Mouse (Mus musculus): ENCODE measurements around the gene Gna15. TPM values are rescaled to one million over a fixed set of nuclear protein-coding genes. Genes with fewer than 3 reads are reported as not detected.

Gna15 gene
- total and polyA plus RNA-seq, 3 experiments, result 1.1 to 1.5 (median 1.2) TPM

DNA sequence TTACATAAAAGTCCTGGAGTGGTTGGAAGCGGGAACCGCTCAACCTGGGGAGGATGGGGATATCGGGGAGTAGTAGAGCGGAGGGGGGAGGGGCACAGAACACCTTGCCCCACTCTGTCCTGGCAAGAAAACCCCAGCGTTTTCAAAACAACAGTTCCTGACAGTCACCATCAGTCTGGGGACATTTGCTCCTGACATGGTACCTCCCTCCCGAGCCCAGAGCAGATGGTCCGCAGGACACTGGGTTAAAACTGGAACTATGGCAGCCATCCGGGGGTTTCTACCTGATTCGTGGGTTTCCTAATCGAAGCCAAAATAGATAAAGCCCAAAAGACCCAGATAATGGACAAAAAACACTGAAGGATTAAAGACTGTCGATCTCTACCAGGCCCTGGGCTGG lies 63.1 kb downstream of the Gna15 start:
- TF ChIP-seq CTCF (IDR thresholded peaks at IDR 0.05), result no peak
- no peak for TF ChIP-seq POLR2A (IDR thresholded peaks at IDR 0.05; ENCODE audit: insufficient read depth, low read depth, low read length)
- no peak for DNase-seq
- no peaks in the 10 kb centered on the region for H3K4me1 ChIP-seq (ENCODE audit: control insufficient read depth, insufficient read depth, low read length)
- 39% methylated on average over 11 of the region's 11 CpGs for WGBS
- no peaks in the 10 kb centered on the region for H3K79me2 ChIP-seq (replicated peaks; ENCODE audit: control insufficient read depth, insufficient read depth, low read length)
- H3K27ac ChIP-seq, result no peak overlapping the region
- H3K36me3 ChIP-seq (ENCODE audit: control insufficient read depth, insufficient read depth, low read length), result no peaks in the 10 kb centered on the region
- no peak overlapping the region for H3K4me3 ChIP-seq
- intact Hi-C loops (cut with DNase I), result no loop called here
- H3K9ac ChIP-seq (ENCODE audit: low read depth, low read length), result no peak overlapping the region
- H3K27me3 ChIP-seq (ENCODE audit: control insufficient read depth, insufficient read depth, low read length), result peaks cover 15% of the 10 kb centered on the region

DNA sequence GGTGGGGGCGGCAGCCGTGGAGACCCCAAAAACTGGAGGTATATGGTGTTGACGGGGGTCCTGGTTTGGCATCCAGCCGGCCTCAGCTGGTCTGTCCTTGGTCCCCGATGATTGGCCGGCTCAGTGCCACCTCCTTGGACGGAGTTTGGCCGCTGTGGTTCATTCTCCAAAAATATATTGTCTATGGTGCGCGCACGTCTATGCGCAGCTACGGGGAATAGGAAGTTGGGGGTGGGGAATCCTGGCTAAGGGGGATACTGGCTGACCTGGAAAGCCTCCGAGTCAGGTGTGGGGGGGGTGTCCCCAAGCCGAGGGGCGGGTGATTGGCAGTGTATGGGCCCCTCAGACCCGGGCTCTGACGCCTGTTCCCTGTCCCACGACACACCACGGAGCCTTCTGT lies 63.6 kb downstream of the Gna15 start:
- no peaks in the 10 kb centered on the region for H3K79me2 ChIP-seq (replicated peaks; ENCODE audit: control insufficient read depth, insufficient read depth, low read length)
- TF ChIP-seq POLR2A (IDR thresholded peaks at IDR 0.05; ENCODE audit: insufficient read depth, low read depth, low read length) (no peak), EP300 (IDR thresholded peaks at IDR 0.05; ENCODE audit: insufficient read depth, low read depth, low read length) (no peak), CTCF (IDR thresholded peaks at IDR 0.05) (no peak)
- H3K4me1 ChIP-seq (ENCODE audit: control insufficient read depth, insufficient read depth, low read length), result no peaks in the 10 kb centered on the region
- H3K4me3 ChIP-seq, result no peak overlapping the region
- H3K36me3 ChIP-seq (ENCODE audit: control insufficient read depth, insufficient read depth, low read length), result no peaks in the 10 kb centered on the region
- no peak for DNase-seq
- H3K27ac ChIP-seq, result no peak overlapping the region
- intact Hi-C loops (cut with DNase I), result no loop called here
- WGBS, result 32% methylated on average over 20 of the region's 20 CpGs
- peaks cover 15% of the 10 kb centered on the region for H3K27me3 ChIP-seq (ENCODE audit: control insufficient read depth, insufficient read depth, low read length)
- no peak overlapping the region for H3K9ac ChIP-seq (ENCODE audit: low read depth, low read length)

DNA sequence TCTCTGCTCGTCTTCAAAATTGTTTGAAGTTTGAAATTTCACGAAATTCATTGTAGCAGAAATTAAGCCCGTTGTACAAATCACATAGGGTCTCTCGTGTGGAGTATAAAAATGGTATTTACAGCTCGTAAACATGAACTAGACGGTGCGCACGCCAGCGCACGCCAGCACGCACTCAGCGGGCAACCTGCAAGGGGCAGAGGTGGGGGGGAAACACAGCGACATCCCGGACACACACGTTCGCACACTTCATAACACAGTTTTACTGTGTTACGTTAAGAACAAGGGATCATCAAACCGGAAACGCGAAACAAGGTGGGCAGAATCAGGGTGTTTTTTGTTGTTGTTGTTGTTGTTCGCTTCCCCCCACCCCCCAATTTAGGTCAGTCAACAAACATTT lies 64.6 kb downstream of the Gna15 start:
- Histone ChIP-seq H3K4me3 (no peak overlapping the region), H3K9ac (ENCODE audit: low read depth, low read length) (no peak overlapping the region), H3K27ac (no peak overlapping the region), H3K27me3 (ENCODE audit: control insufficient read depth, insufficient read depth, low read length) (peaks cover 9% of the 10 kb centered on the region), H3K79me2 (replicated peaks; ENCODE audit: control insufficient read depth, insufficient read depth, low read length) (no peaks in the 10 kb centered on the region), H3K36me3 (ENCODE audit: control insufficient read depth, insufficient read depth, low read length) (no peaks in the 10 kb centered on the region), H3K4me1 (ENCODE audit: control insufficient read depth, insufficient read depth, low read length) (no peaks in the 10 kb centered on the region)
- WGBS, result 73% methylated on average over 21 of the region's 21 CpGs
- no peak for TF ChIP-seq POLR2A (IDR thresholded peaks at IDR 0.05; ENCODE audit: insufficient read depth, low read depth, low read length)
- TF ChIP-seq EP300 (IDR thresholded peaks at IDR 0.05; ENCODE audit: insufficient read depth, low read depth, low read length), result no peak
- TF ChIP-seq CTCF (IDR thresholded peaks at IDR 0.05), result no peak
- intact Hi-C loops (cut with DNase I), result no loop called here
- DNase-seq, result no peak

DNA sequence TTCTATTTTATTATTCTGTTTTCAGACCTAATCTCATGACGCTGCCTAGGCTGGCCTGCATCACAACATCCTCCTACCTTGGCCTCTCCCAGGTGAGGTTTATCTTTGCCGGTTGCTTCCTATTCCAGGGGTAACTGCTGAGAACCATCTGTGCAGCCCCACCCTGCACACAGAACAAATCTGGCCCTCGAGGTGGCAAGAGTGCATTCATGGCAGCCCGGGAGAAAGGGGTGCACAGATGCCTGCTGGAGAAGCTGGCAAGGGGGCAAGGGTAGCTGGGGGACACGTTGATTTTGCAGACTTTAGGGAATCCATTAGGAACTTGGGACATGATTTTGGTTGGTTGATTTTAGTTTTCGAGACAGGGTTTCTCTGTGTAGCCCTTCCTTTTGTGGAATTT lies 65.8 kb downstream of the Gna15 start:
- DNase-seq, result no peak
- H3K79me2 ChIP-seq (replicated peaks; ENCODE audit: control insufficient read depth, insufficient read depth, low read length), result no peaks in the 10 kb centered on the region

DNA sequence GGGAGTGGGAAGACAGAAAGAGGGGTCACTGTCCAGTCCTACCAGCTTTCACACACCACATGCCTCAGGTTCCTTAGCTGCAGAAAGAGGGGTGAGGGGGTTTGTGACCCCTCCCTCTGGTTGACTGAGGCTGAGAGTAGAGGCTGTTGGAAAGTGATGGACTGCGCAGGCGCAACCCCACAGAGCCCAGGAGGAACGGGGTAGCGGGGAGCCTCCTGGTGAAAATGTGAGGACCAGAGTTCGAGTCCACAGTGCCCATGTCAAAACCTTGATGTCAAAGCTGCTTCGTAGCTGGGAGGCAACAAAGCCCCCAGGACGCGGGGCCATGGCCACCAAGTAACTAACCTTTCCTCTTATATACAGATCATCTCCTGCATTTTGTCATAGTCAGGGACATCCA lies 66.4 kb downstream of the Gna15 start:
- Histone ChIP-seq H3K79me2 (replicated peaks; ENCODE audit: control insufficient read depth, insufficient read depth, low read length) (no peaks in the 10 kb centered on the region), H3K9ac (ENCODE audit: low read depth, low read length) (no peak overlapping the region), H3K27ac (no peak overlapping the region), H3K36me3 (ENCODE audit: control insufficient read depth, insufficient read depth, low read length) (no peaks in the 10 kb centered on the region), H3K4me1 (ENCODE audit: control insufficient read depth, insufficient read depth, low read length) (no peaks in the 10 kb centered on the region), H3K4me3 (no peak overlapping the region), H3K27me3 (ENCODE audit: control insufficient read depth, insufficient read depth, low read length) (peaks cover 11% of the 10 kb centered on the region; the same call in 1 of the 2 replicates)
- TF ChIP-seq CTCF (IDR thresholded peaks at IDR 0.05) (no peak), EP300 (IDR thresholded peaks at IDR 0.05; ENCODE audit: insufficient read depth, low read depth, low read length) (no peak), POLR2A (IDR thresholded peaks at IDR 0.05; ENCODE audit: insufficient read depth, low read depth, low read length) (no peak)
- intact Hi-C loops (cut with DNase I), result no loop called here
- WGBS, result 85% methylated on average over 8 of the region's 8 CpGs
- DNase-seq, result no peak

More for the DNA sequence above, 65.8 kb downstream of the Gna15 start:
- Histone ChIP-seq H3K4me3 (no peak overlapping the region), H3K4me1 (ENCODE audit: control insufficient read depth, insufficient read depth, low read length) (no peaks in the 10 kb centered on the region), H3K36me3 (ENCODE audit: control insufficient read depth, insufficient read depth, low read length) (no peaks in the 10 kb centered on the region), H3K27me3 (ENCODE audit: control insufficient read depth, insufficient read depth, low read length) (peaks cover 6% of the 10 kb centered on the region; the same call in 1 of the 2 replicates), H3K27ac (no peak overlapping the region), H3K9ac (ENCODE audit: low read depth, low read length) (no peak overlapping the region)
- TF ChIP-seq POLR2A (IDR thresholded peaks at IDR 0.05; ENCODE audit: insufficient read depth, low read depth, low read length) (no peak), CTCF (IDR thresholded peaks at IDR 0.05) (no peak), EP300 (IDR thresholded peaks at IDR 0.05; ENCODE audit: insufficient read depth, low read depth, low read length) (no peak)
- 73% methylated on average over 6 of the region's 6 CpGs for WGBS
- intact Hi-C loops (cut with DNase I), result no loop called here

DNA sequence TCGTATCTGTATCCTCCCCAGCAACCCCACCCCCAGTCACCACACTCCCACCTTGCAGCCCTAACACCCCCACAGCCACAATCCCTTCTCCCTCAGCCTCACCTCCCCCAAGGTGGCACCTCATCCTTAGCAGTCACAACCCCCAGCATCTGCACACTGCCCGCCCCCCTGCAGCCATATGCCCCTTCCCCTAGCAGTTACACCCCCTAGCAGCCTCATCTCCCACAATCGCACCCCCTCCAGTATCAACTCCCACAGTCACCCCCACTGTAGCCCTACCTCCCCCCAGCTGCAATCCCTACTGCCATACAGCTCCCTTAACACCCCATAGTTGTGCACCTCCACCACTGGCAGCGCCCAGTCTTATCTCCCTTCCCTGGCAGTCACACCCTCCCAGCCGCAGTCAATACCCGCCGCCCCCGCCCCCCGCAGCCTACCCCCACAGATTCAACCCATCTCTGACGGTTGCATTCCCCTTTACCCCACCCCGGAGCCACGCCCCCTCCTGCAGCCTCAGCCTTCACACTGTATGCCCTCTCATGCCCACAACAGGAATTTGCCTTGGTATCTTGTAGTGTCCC lies 67.0 kb downstream of the Gna15 start:
- TF ChIP-seq EP300 (IDR thresholded peaks at IDR 0.05; ENCODE audit: insufficient read depth, low read depth, low read length), result no peak
- no peak for TF ChIP-seq POLR2A (IDR thresholded peaks at IDR 0.05; ENCODE audit: insufficient read depth, low read depth, low read length)
- TF ChIP-seq CTCF (IDR thresholded peaks at IDR 0.05), result no peak
- peaks cover 16% of the 10 kb centered on the region for H3K27me3 ChIP-seq (ENCODE audit: control insufficient read depth, insufficient read depth, low read length)
- H3K4me3 ChIP-seq, result no peak overlapping the region
- no peak overlapping the region for H3K27ac ChIP-seq
- DNase-seq, result no peak
- no peaks in the 10 kb centered on the region for H3K36me3 ChIP-seq (ENCODE audit: control insufficient read depth, insufficient read depth, low read length)
- WGBS, result 33% methylated on average over 9 of the region's 12 CpGs
- no peak overlapping the region for H3K9ac ChIP-seq (ENCODE audit: low read depth, low read length)
- H3K4me1 ChIP-seq (ENCODE audit: control insufficient read depth, insufficient read depth, low read length), result no peaks in the 10 kb centered on the region
- intact Hi-C loops (cut with DNase I), result no loop called here
- H3K79me2 ChIP-seq (replicated peaks; ENCODE audit: control insufficient read depth, insufficient read depth, low read length), result no peaks in the 10 kb centered on the region

Data from heart, adult 2 months (tissue).